Mouse (Mus musculus): ENCODE measurements around the gene Olfr115. TPM values are rescaled to one million over a fixed set of nuclear protein-coding genes. Genes with fewer than 3 reads are reported as not detected.

Olfr115 gene
- polyA plus RNA-seq (2012; rRNA removed), result not detected in 2 replicates
- not detected in 2 replicates for polyA plus RNA-seq (2014; fragmentation: Nextera tagmentation; extraction: Ambion mirVana)

- no peak for ATAC-seq (ENCODE audit: low FRiP score, low read depth)
- Histone ChIP-seq H3K27me3 (ENCODE audit: control insufficient read depth, insufficient read depth, low read length) (no peaks in the 10 kb centered on the region), H3K4me3 (replicated peaks; ENCODE audit: low read length) (no peak within 1 kb of the TSS), H3K36me3 (ENCODE audit: control insufficient read depth, insufficient read depth, low read length) (no peaks in the 10 kb centered on the region), H3K9me3 (ENCODE audit: control insufficient read depth, low read length) (no peaks in the 10 kb centered on the region), H3K4me2 (replicated peaks; ENCODE audit: low read depth, low read length, severe bottlenecking) (no peak within 1 kb of the TSS), H3K27ac (replicated peaks; ENCODE audit: low read depth, low read length) (no peak within 1 kb of the TSS), H3K9ac (ENCODE audit: low read depth, low read length, severe bottlenecking) (no peak within 1 kb of the TSS), H3K4me1 (ENCODE audit: control insufficient read depth, insufficient read depth, low read length) (no peaks in the 10 kb centered on the region)
- WGBS, result 80% methylated on average over 2 of the region's 2 CpGs
- no peak for DNase-seq (ENCODE audit: low spot score)
- no peak for TF ChIP-seq POLR2A (IDR thresholded peaks at IDR 0.05; ENCODE audit: borderline replicate concordance, extremely low read depth, insufficient read depth, insufficient read length)
Measured at GRCm38 (mm10) chr17:37627009-37627408, at the start of gene Olfr115, which contains the start of gene Olfr116. TSS of gene Olfr115 (minus strand) at chr17:37627109. TSS of gene Olfr116 (minus strand) at chr17:37627199.

GRCm38 (mm10) chr17:37666688-37667087 lies 39.8 kb upstream of the Olfr115 start, which contains the start of gene Olfr118:
TSS of gene Olfr118 (plus strand) at chr17:37666988.
- Histone ChIP-seq H3K9me3 (ENCODE audit: control insufficient read depth, low read length) (no peaks in the 10 kb centered on the region), H3K27ac (replicated peaks; ENCODE audit: low read depth, low read length) (no peak within 1 kb of the TSS), H3K4me2 (replicated peaks; ENCODE audit: low read depth, low read length, severe bottlenecking) (no peak within 1 kb of the TSS), H3K4me3 (replicated peaks; ENCODE audit: low read length) (no peak within 1 kb of the TSS), H3K36me3 (ENCODE audit: control insufficient read depth, insufficient read depth, low read length) (no peaks in the 10 kb centered on the region), H3K27me3 (ENCODE audit: control insufficient read depth, insufficient read depth, low read length) (no peaks in the 10 kb centered on the region), H3K4me1 (ENCODE audit: control insufficient read depth, insufficient read depth, low read length) (no peaks in the 10 kb centered on the region), H3K9ac (ENCODE audit: low read depth, low read length, severe bottlenecking) (no peak within 1 kb of the TSS)
- ATAC-seq (ENCODE audit: low FRiP score, low read depth) (no peak), DNase-seq (ENCODE audit: low spot score) (no peak)
- TF ChIP-seq POLR2A (IDR thresholded peaks at IDR 0.05; ENCODE audit: borderline replicate concordance, extremely low read depth, insufficient read depth, insufficient read length), result no peak
- WGBS, result 60% methylated on average over 2 of the region's 2 CpGs

GRCm38 (mm10) chr17:37663682-37664081 lies 36.8 kb upstream of the Olfr115 start, which contains the start of gene Olfr117:
TSS of gene Olfr117 (minus strand) at chr17:37663782.
- Histone ChIP-seq H3K4me3 (replicated peaks; ENCODE audit: low read length) (no peak within 1 kb of the TSS), H3K36me3 (ENCODE audit: control insufficient read depth, insufficient read depth, low read length) (no peaks in the 10 kb centered on the region), H3K4me1 (ENCODE audit: control insufficient read depth, insufficient read depth, low read length) (no peaks in the 10 kb centered on the region), H3K9ac (ENCODE audit: low read depth, low read length, severe bottlenecking) (no peak within 1 kb of the TSS), H3K9me3 (ENCODE audit: control insufficient read depth, low read length) (no peaks in the 10 kb centered on the region), H3K27me3 (ENCODE audit: control insufficient read depth, insufficient read depth, low read length) (no peaks in the 10 kb centered on the region), H3K4me2 (replicated peaks; ENCODE audit: low read depth, low read length, severe bottlenecking) (no peak within 1 kb of the TSS), H3K27ac (replicated peaks; ENCODE audit: low read depth, low read length) (no peak within 1 kb of the TSS)
- no peak for TF ChIP-seq POLR2A (IDR thresholded peaks at IDR 0.05; ENCODE audit: borderline replicate concordance, extremely low read depth, insufficient read depth, insufficient read length)
- ATAC-seq (ENCODE audit: low FRiP score, low read depth) (no peak), DNase-seq (ENCODE audit: low spot score) (no peak)
- WGBS, result 57% methylated on average over 1 of the region's 1 CpGs

GRCm38 (mm10) chr17:37592643-37593042 lies 34.3 kb downstream of the Olfr115 start, which contains the start of gene Olfr114:
TSS of gene Olfr114 (minus strand) at chr17:37592743.
- ATAC-seq (ENCODE audit: low FRiP score, low read depth), result no peak
- no peak for TF ChIP-seq POLR2A (IDR thresholded peaks at IDR 0.05; ENCODE audit: borderline replicate concordance, extremely low read depth, insufficient read depth, insufficient read length)
- H3K9me3 ChIP-seq (ENCODE audit: control insufficient read depth, low read length), result no peaks in the 10 kb centered on the region
- DNase-seq (ENCODE audit: low spot score), result no peak
- no peaks in the 10 kb centered on the region for H3K27me3 ChIP-seq (ENCODE audit: control insufficient read depth, insufficient read depth, low read length)
- no peak within 1 kb of the TSS for H3K27ac ChIP-seq (replicated peaks; ENCODE audit: low read depth, low read length)
- H3K36me3 ChIP-seq (ENCODE audit: control insufficient read depth, insufficient read depth, low read length), result no peaks in the 10 kb centered on the region
- no peak within 1 kb of the TSS for H3K4me3 ChIP-seq (replicated peaks; ENCODE audit: low read length)
- H3K9ac ChIP-seq (ENCODE audit: low read depth, low read length, severe bottlenecking), result no peak within 1 kb of the TSS
- no peak within 1 kb of the TSS for H3K4me2 ChIP-seq (replicated peaks; ENCODE audit: low read depth, low read length, severe bottlenecking)
- H3K4me1 ChIP-seq (ENCODE audit: control insufficient read depth, insufficient read depth, low read length), result no peaks in the 10 kb centered on the region

DNA sequence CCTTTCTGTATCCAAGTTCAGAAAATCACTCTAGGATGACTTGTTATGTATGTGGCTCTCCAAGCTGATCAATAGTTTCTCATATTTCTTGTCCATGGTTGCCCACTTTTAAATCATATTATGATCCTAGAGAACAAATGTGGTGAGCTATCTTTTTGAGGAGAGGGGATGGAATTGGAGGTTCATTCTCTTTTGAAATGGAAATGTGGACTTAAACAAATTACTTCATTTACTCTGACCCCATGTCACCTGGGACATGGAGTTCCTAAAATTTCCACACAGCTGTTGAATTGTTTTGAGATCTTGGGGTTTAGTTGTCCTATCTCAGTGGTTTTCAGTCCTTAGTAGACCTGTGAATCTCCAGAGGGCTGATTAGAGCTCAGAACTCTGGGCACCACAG lies 49.3 kb downstream of the Olfr115 start, which contains the start of gene Olfr113:
Gene Olfr113, minus strand, starts transcription at position 101 of the 400 bp plus-strand sequence.
- TF ChIP-seq POLR2A (IDR thresholded peaks at IDR 0.05; ENCODE audit: borderline replicate concordance, extremely low read depth, insufficient read depth, insufficient read length), result no peak
- ATAC-seq (ENCODE audit: low FRiP score, low read depth), result no peak
- no peak within 1 kb of the TSS for H3K27ac ChIP-seq (replicated peaks; ENCODE audit: low read depth, low read length)

More for the DNA sequence above, 49.3 kb downstream of the Olfr115 start, which contains the start of gene Olfr113:
- H3K4me2 ChIP-seq (replicated peaks; ENCODE audit: low read depth, low read length, severe bottlenecking), result no peak within 1 kb of the TSS
- H3K27me3 ChIP-seq (ENCODE audit: control insufficient read depth, insufficient read depth, low read length), result no peaks in the 10 kb centered on the region
- no peaks in the 10 kb centered on the region for H3K9me3 ChIP-seq (ENCODE audit: control insufficient read depth, low read length)
- DNase-seq (ENCODE audit: low spot score), result no peak
- no peaks in the 10 kb centered on the region for H3K4me1 ChIP-seq (ENCODE audit: control insufficient read depth, insufficient read depth, low read length)
- H3K9ac ChIP-seq (ENCODE audit: low read depth, low read length, severe bottlenecking), result no peak within 1 kb of the TSS
- H3K4me3 ChIP-seq (replicated peaks; ENCODE audit: low read length), result no peak within 1 kb of the TSS
- no peaks in the 10 kb centered on the region for H3K36me3 ChIP-seq (ENCODE audit: control insufficient read depth, insufficient read depth, low read length)

Measured in limb, embryonic 14.5 days (tissue).